Mouse (Mus musculus) lung, postnatal 25 days (tissue): ENCODE results near the gene Zbtb4.
A peak's percentile ranks its signal among the peaks of the same experiment; 100 is the strongest.

ENCODE experiments used
- DNase-seq: peaks from one replicate; pipeline ENCODE4 v3.0.0; 2022; ENCODE audit warnings: low spot score

Gene Zbtb4

DNA sequence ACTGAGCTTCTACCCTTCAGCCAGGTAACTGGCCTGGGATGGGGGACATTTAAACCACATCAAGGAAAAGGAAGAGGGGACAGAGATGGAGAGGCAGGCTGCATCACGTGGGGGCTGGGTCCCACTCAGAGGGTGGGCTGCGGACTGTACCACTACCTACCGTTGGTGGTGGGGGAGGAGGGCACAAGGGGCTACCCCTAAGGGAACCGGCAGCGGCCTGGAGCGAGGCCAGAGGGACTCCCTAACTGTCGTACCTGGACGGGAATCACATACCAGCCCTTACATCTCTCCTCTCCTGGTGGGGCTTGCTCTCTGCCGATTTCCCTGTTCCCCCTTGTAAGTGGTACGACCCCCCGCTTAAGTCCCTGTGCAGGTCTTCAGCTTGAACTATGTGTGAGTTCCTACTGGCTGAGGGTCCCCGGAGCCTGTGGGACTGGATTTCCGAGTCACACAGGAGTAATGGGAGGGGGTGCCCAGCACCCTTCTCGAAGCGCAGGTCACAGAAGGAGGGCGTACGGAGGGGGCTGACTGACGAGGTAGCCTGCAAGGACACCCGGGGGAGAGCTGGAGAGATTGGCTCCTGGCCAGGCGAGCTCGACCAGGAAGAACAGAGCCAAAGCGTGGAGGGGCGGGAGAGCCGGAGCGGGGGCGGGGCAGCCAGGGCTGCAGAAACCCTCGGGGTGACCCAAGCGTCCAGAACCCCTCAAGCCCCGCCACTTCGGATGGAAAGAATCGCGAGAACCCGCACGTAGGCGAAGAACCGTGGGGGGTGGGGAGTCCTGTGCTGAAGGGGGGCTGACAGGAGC lies 34.9 kb downstream of the Zbtb4 start:
- no peak for DNase-seq

DNA sequence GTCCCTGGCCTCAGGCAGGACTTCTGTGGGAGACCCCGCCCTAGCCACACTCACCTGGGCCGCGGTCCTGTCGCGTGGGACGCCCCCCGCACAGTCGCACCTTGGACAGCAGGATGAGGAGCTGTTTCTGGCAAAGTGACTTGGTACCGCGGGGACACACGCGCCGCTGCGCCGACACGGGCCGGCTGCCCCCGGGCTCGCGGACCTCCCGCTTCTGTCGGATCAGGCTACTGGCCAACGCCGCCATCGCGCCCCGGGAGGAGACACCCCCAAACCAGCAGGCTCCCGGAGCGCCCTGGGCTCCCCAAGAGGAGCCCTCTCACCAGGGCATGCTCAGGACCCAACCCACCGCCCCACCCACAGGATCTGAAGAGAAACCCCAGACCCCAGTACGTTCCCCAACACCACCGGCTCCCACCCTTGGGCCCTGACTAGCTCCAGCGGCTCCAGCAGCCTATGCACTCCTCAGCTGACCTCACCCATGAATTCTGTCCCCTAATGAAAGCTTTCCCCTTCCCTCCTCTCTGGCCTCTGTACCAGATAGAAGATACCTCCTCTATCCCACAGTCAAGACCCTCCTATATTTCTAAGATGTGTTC lies 35.8 kb downstream of the Zbtb4 start, which contains the start of gene Fgf11:
Fgf11 (minus strand) TSS at position 479 of the 599 bp plus-strand sequence.
- DNase-seq = no peak

DNA sequence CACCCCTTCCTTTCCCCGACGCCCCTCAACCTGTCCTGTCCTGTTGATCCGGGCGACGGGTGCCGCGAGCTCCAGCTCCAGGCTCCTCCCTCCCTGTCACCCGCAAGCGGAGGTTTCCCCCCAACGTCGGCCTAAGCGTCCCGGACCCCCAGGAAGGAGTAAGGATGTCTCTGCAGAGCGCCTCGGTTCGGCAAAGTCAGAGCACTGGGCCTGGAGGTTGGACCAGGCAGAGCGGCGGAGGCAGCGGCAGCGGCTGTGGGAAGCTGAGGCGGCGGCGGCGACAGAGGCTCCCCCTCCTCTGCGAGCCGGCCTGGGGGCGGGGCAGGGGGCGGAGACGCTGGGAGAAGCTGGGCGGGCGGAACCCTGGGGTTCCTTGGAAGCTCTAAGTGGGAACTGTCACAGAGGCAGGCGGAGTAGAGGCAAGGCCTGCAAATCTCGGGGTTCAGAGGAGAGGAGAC lies 37.0 kb downstream of the Zbtb4 start:
- DNase-seq = peak; percentile 89

DNA sequence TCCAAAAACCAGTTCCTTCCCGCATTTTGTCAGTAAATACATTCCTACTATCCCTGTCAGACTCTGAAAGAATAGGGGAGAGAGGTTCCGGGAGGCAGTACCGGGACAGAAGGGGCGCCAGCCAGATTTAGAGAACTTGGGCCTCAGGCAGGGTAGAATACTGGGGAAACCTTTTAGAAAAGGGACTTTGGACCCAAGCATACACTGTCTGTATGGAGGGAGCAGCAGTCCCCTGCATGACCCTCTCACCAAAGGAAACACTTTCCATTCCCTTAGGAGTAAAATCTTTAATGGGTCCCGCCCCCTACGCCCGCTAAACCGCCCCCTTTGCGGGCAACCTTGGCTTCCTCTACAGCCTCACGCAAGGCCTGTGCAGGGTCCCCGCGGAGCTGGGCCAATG lies 37.6 kb downstream of the Zbtb4 start:
- DNase-seq = no peak

DNA sequence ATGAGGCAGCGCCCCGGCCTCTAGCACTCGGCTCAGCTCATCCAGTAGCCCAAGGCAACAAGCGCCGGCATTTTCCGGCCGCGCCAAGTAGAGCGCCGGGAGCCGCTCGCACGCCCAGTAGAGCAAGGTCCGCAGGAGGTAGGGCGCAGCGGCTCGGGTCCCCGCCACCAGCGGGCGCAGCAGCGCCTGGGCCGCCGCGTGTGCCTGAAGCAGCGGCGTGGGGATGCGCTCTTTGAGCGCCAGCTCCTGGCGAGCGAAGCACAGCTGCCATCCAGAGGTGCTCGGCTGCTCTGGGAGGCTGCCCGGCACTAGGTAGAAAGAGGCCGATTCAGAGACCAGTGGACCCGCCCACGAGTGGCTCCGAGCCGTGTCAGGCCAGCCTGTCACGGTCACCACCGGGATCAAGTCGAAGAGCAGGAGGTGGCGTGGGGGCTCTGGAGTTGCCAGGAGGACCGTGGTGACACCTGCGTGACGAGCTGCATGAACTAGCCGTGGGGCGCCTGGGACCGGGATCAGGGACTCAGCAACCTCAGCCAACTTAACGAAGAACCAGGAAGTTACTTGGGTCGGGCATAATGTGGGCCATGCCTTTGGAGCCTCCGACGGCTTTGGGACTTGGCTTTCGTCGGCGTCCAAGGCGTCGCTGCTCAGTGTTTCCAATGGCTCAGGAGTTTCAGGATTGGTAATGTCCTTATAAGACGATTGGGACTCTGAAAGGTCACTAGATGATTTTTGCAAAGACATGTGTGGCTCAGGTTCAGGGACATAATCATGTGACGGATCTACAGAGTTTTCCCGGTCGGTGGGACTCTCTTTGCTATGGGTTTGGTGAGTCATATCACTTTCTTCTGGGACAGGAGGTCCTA lies 38.3 kb downstream of the Zbtb4 start:
- peak; percentile 78 for DNase-seq

DNA sequence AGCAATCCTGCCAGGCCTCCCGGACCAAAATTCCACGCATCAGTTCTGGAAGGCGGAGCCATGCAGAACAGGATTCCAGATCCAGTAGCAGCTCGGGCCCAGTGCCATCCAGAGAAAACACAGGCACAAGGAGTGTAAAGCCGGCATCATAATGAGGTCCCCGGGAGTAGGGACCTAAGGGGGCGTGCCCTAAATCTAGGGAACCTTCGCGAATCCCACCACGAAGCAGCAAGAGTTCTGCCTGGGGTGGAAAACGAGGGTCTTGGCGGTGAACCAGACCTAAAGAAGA lies 38.9 kb downstream of the Zbtb4 start:
- DNase-seq = peak; percentile 32

DNA sequence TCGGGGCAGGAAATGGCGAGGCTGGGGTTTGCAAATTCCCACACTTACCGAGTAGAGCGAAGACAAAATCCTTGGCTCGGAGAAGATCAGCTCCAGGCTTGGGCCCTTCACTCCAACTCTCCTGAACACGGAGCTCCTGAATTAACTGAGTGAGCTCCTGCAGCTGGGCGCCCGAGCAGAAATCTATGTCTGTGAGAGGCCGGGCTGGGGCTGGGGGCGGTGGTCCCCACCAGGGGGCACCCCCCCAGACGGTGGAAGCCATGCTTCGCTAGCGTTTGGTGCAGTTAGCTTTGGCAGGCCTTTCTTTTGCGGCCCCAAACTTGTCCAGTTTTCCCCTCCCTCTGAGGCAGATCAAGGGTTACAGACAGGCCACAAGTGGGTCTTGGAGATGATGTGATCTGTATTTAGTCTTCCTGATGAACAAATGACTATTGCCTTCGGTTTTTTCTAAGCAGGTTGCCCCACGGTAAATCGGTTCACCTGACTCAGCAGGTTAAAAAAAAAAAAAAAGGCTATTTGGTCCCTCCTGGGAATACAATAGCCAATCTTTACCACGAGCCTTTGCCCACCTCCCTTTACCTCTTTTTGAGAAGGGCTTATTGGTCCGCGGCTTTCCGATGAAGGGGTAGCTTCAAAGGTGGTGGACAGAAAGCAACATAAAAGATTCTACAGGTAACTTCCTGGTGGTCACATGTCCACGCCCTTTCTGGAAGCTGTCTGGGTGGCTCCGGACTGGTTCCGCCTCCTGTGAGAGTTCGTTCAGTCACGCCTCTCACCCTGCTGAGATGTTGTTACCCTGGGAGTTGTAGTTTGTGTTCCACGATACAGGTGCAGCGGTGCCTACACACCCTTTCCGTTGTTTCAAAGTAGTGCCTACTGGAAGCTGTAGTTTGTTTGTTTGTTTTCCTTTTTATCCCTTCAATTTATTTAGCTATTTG lies 39.5 kb downstream of the Zbtb4 start, which contains the start of gene Tmem102:
Tmem102 (minus strand) TSS at position 653 of the 938 bp plus-strand sequence.
- DNase-seq = peak; percentile 84

DNA sequence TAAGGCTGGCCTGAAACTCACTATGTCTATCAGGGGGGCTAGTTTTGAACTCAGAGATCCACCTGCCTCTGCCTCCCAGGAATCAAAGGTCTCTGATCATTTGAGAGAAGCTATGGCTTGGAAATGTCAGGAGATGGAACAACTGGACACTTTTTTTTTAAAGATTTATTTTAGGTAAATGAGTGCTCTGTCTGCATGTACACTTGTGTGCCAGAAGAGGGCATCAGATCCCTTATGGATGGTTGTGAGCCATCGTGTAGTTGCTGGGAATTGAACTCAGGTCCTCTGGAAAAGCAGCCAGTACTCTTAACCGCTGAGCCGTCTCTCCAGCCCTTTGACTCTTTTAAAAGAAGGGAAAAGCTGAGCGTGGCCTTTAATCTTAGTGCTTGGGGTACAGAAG lies 40.7 kb downstream of the Zbtb4 start:
- DNase-seq = no peak

DNA sequence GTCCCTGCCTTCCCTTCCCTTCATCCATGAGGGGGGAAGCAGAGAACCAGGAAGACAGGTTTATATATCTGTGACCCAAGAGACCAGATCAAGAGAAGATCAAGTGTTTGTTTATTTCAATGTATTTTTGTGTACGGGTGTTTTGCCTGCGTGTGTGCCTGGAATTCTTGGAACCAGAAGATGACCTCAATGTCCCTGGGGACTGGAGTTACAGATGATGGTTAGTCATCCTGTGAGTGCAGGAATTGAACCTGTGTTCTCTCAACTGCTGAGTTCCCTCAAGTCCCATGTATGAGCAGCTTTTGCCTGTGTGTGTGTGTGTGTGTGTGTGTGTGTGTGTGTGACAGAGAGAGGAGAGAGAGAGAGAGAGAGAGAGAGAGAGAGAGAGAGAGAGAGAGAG lies 41.9 kb downstream of the Zbtb4 start:
- DNase-seq = no peak

DNA sequence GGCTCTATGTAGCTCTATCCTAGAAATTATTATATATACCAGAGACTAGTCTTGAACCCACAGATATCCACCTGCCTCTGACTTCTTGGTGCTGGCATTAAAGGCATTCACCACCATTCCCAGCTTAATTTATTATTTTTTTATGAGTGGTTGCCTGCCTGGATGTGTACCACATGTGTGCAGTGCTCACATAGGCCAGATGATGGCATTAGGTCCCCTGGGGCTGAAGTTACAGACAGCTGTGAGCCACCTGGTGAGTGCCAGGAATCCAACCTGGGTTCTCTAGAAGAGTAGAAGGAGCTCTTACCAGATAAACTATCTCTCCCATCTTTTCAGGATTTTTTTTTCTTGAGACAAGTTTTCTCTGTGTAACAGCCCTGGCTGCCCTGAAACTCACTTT lies 44.6 kb downstream of the Zbtb4 start:
- DNase-seq = no peak

DNA sequence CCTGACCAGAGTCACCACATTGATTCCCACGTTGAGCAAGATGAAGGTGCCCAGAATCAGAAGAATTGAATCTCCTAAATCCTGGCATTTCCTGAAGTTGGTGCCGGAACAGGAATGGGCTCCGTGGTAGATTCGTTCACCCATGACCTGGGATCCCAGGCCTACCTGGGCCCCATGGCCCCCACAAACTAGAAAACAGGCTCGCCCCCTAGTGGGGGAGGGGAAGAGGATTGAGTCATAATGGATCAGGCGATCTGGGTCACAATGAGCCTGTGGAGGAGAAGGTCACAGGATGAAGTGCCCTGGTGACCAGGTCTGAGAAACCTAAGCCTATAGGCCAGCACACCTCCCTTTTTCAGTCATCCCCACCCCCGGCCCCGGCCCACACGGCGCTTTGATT lies 49.4 kb downstream of the Zbtb4 start, which contains the start of gene Gm39566:
Gm39566 (minus strand) TSS at position 144 of the 400 bp plus-strand sequence.
- no peak for DNase-seq

DNA sequence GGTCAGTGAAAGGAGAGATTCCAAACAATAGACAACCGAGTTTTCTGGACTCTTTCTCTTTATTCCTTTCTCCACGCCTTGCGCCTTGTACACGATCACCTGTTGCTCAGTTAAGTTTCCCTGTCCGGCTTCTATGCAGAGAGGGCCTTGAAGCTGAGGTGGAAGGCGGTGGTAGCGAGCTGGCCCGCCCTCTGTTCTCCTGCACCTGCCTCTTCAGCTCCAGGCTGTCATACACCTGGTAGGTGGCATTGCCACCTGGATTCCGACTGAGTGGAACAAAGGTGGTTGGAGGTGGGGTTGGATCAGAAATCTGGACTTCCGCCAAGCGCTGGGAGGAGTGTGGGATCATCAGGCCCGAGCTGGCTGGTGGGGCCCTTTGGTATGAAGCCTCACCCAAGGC lies 50.8 kb downstream of the Zbtb4 start:
- no peak for DNase-seq

DNA sequence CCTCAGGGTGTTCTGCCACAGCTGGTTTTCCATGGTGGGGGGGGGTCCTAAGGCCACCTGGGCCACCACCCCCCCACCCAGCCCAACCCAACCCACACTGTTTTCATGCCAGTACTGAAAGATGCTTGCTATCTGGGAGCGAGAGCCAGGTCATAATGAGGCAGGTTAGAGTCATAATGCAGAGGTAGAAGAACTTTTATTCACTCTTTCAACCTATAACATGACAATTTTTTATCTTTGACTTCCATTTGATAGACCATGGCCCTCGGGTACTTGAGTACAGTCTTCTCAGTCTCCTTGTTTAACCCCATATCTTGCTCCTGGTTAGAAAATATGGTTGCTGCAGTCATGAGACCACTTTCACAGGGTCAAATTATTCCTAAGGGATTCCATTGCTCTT lies 52.7 kb downstream of the Zbtb4 start, which contains the start of gene Spem2:
Spem2 (minus strand) TSS at position 101 of the 400 bp plus-strand sequence.
- no peak for DNase-seq

DNA sequence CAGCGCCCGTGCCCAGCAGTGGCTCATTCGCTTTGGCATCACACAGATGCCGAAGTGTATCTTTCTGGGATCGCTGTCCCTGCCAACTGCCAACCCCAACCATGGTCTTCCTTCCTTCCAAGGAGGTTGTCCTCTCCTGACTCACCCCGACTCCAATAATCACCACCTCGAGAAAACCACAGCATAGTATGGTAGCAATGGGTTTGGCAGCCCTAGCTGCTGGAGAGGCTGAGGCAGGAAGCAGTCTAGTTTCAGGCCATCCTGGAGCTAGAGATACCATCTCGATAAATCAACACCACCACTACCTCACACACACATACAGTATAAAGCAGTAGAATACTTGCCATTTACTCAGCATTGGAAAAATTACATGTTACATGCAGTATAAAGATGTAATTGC lies 53.2 kb downstream of the Zbtb4 start:
- DNase-seq = no peak

DNA sequence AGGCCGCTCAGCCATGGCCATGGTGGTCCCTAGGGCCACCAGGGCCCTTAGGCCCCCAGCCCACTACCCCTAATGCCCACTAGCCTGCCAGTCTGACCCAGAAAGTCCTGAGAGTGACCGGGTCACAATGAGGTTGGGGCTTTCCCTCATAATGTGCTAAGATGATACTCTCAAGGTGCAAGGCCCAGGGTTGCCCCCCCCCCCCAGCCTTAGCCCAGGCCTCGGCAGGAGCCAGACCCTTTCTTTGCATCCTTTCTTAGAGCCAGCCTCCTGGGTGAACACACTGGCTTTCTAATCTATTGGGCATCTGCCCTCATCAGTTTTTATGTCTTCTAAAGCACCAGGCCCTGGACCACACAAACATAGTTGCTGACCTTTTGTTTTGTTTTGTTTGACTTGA lies 56.4 kb downstream of the Zbtb4 start, which contains the start of gene Spem1:
Spem1 (minus strand) TSS at position 101 of the 400 bp plus-strand sequence.
- no peak for DNase-seq

DNA sequence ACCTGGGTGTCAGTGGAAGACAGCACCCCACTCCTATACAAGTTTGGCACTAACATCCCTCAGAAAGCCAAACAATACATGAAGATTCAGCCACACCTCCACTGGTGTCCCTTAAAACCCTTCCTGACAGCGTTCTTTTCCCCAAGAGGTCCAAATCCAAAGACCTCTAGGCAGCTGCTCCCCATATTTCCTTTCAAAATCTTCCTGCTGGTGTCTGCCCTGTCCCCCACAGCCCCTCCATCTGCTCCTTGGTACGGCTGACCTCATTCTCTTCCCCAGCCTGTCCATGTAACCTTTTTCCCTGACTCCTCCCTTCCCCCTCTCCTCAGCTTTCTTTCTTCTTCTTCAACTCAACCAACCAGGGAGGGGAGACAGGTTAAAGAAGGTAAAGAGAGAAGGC lies 57.7 kb downstream of the Zbtb4 start:
- no peak for DNase-seq

DNA sequence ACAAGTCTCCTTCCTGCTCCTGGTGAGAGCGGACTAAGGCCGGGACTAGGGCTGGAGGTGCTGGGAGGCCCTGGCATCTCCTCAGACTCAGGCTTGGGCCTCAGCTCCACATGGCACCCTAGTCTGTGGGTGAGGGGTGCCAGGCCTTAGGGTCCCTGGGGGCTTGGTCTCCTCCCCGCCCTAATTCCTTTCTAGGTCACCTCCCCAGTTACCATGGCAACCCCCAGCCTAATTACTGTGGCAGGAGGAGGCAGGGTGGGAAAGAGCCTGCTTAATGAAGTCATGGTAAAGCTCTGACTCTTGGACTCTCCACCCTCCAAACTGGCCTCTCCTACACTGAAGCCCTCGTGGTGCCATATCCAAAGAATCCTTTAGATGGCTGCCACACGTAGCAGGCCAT lies 63.1 kb downstream of the Zbtb4 start:
- no peak for DNase-seq

DNA sequence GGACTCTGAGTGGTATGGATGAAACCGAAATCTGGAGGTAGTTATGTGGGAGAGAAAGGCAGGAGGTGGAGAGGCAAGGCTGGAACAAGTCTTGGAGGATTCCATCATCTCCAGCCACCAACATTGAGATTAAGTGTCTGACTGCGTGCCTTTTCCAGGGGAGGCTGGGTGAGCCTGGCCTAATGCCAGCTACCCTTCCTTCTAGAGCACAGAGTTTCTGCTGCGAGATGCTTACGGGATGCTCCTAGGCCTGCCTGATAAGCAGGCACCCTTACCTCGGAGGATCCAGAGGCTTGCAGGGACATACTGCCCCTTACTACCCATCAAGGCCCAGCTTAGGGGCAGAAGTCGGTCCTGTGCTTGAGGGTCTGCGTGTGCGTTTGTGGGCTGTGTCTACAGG lies 67.8 kb downstream of the Zbtb4 start:
- DNase-seq = no peak
